Mouse (Mus musculus) Patski (cell line): ENCODE measurements at regions not wholly inside any gene's neighbourhood (a gene's known extent, or its start where the extent isn't known, plus 50 kb on each side); places are given as distances from the start of the nearest gene placed in this dataset.

Experiments used
- ATAC-seq: fragments of 100-300 bp; one replicate; pipeline ENCODE4 v1.8.0; 2021
- CTCF ChIA-PET: fragments of 350-600 bp; sonication (Branson Sonifier 250); formaldehyde crosslinking; loops from one replicate; lab custom pipeline; 2022; ENCODE audit warnings: inconsistent platforms; lab: Charles Lee
- POLR2A ChIA-PET: fragments of 350-600 bp; sonication (Branson Sonifier 250); formaldehyde crosslinking; loops from one replicate; lab custom pipeline; 2022; ENCODE audit warnings: antibody characterized with exemption, inconsistent platforms; lab: Charles Lee
- DNase-seq: peaks from one replicate; pipeline ENCODE4 v3.0.0-alpha.2; 2011; ENCODE audit warnings: low read depth, low spot score
- H3K27me3 ChIP-seq: fragments of 371-371 bp; one replicate; pipeline ENCODE4 v1.5.1; 2021
- CTCF ChIP-seq: fragments of 100-300 bp; IDR thresholded peaks from one replicate; pipeline ENCODE4 v1.5.1; 2021
- in situ Hi-C: fragments of 300-500 bp; cut with MboI; formaldehyde crosslinking; loops from 3 replicates; pipeline ENCODE4 v1.11.1; 2018; ENCODE audit warnings: low pct_unique_long_range_greater_than_20kb, mixed read lengths

DNA sequence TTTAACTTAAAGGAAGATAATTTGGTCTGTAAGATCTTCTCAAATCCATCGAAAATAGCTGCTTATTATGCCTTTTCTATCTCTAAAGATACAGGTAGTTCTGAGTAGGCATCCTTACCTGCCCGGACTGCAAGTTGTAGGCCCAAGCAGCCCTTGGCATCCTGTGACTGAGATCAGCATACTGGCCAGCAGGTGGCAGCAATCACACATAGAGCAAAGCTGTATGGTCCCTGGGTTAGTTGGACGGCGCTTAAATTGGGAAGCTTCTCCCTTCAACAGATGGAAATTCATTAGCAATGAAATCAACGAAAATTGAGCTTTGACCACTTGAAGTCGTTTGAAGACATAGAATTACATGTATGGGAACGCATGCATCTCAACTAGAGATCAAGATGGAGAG is 61.0 kb downstream of the Ccng2 start:
- DNase-seq (no peak), ATAC-seq (peak; percentile 87)
- ChIA-PET POLR2A (no interaction called here), CTCF (interaction anchor here (1.0 to 2.5 kb wide), 9 partner anchors 8 to 160 kb away, joined by 3 to 9 read pairs (median 7); no protein-coding TSS in a partner anchor)
- in situ Hi-C loops, result no loop called here
- TF ChIP-seq CTCF, result peak; percentile 97
- no peaks in the 10 kb centered on the region for H3K27me3 ChIP-seq

DNA sequence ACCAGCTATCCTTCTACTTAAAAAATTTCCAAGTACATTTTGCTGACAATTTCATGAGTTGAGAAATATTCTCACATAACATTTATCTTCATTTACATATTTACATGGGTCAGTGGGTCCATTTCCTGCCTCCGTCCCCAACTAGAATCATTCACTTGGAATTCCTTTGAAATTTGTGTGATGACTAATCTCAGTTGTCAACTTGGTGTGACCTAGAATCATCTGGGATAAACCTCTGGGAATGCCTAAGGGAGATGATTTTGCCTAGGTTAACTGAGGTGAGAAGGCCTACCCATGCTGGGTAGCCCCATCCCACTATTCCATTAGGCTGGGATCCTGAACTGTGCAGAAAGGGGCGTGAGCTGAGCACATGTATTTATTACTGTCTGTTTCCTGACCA is 63.8 kb downstream of the Ccng2 start:
- no peaks in the 10 kb centered on the region for H3K27me3 ChIP-seq
- in situ Hi-C loops, result no loop called here
- no peak for ATAC-seq
- no peak for DNase-seq
- TF ChIP-seq CTCF, result no peak
- CTCF ChIA-PET, result interaction anchor here (1.0 to 1.1 kb wide), 2 partner anchors 9 to 31 kb away, joined by 3 to 4 read pairs; no protein-coding TSS in a partner anchor
- POLR2A ChIA-PET, result no interaction called here

DNA sequence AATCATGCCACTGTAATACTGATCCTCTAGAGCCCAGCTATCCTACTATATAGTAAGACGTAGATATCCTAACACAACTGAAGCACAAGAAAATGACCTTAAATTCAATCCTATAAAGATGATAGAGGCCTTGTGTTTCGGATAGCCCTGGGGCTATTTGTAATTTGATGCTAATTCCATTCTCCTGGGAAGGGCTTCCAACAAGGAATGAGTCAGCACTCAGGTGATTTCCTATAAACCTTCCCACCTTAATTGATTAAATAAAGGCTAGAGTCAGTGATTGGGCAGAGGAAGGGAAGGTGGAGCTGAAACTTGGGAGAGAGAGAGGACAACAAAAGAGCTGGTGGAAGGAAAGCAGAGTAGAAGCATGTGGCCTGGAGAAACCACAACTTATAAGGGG is 86.0 kb downstream of the Ccng2 start:
- no peaks in the 10 kb centered on the region for H3K27me3 ChIP-seq
- in situ Hi-C loops, result no loop called here
- ATAC-seq (no peak), DNase-seq (no peak)
- no peak for TF ChIP-seq CTCF
- CTCF ChIA-PET, result no interaction called here
- POLR2A ChIA-PET, result no interaction called here
